Comparison of ENCODE assay signal across 19 mouse cellular contexts in the genomic region with DNA sequence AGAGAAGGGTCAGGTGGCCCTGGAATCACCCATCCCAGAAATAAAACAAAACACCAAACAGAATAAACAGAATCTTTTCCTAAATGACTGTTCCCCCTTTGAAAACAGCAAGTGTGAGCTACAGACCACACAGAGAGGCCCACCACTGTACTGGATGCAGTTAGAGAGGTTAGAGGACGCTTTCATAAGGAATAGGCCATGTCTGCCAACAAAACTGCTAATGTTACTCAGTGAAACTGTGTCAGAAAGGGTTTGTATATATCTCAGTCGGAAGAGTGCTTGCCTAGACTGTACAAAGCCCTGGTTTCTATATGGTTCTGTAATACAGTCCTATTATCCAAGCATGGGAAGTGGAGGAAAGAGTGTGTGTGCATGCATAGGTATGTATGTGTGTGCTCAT.
"Had no signal": no experiment of that assay in that cellular context is flagged by ENCODE, and none has a peak within 500 bp of the region (broad histone marks: within the 10 kb centered on the region; RNA-seq: fewer than 3 reads in every experiment).

No protein-coding gene starts in this region.

- H3K27ac ChIP-seq: hindbrain, postnatal 0 days; kidney, postnatal 0 days; left cerebral cortex, adult 2 months; liver, embryonic 13.5 days; macrophage; midbrain, embryonic 12.5 days; midbrain, embryonic 15.5 days; neural tube, embryonic 12.5 days; neural tube, embryonic 15.5 days had no signal

- H3K9ac ChIP-seq: liver, embryonic 13.5 days; midbrain, embryonic 12.5 days; midbrain, embryonic 15.5 days; neural tube, embryonic 12.5 days; neural tube, embryonic 15.5 days had no signal

- H3K4me2 ChIP-seq: liver, embryonic 13.5 days; midbrain, embryonic 12.5 days; midbrain, embryonic 15.5 days; neural tube, embryonic 12.5 days; neural tube, embryonic 15.5 days had no signal

- DNase-seq: kidney, adult 18-20 months; kidney, adult 9 months; layer of hippocampus, postnatal 36 days; liver, embryonic 13.5 days; right cerebral cortex, adult 18-20 months; right cerebral cortex, postnatal 14 days; right cerebral cortex, postnatal 4 days; thymus, adult 18-20 months; thymus, postnatal 36 days had no signal

- H3K4me3 ChIP-seq: left cerebral cortex, adult 2 months; liver, embryonic 13.5 days; midbrain, embryonic 12.5 days; midbrain, embryonic 15.5 days; neural tube, embryonic 12.5 days; neural tube, embryonic 15.5 days had no signal

- H3K27me3 ChIP-seq: liver, embryonic 13.5 days; midbrain, embryonic 12.5 days; midbrain, embryonic 15.5 days; neural tube, embryonic 12.5 days; neural tube, embryonic 15.5 days had no signal

- H3K36me3 ChIP-seq: liver, embryonic 13.5 days; midbrain, embryonic 12.5 days; midbrain, embryonic 15.5 days; neural tube, embryonic 12.5 days; neural tube, embryonic 15.5 days had no signal

- H3K9me3 ChIP-seq: liver, embryonic 13.5 days; midbrain, embryonic 12.5 days; midbrain, embryonic 15.5 days; neural tube, embryonic 12.5 days; neural tube, embryonic 15.5 days had no signal

- ATAC-seq: hindbrain, postnatal 0 days; inflammation-experienced regulatory T-cells, adult 6 months; intestine, embryonic 16.5 days; midbrain, embryonic 15.5 days had no signal

- H3K4me1 ChIP-seq: liver, embryonic 13.5 days; midbrain, embryonic 12.5 days; midbrain, embryonic 15.5 days; neural tube, embryonic 12.5 days; neural tube, embryonic 15.5 days had no signal
